Mouse (Mus musculus) stomach, postnatal 0 days (tissue): ENCODE data around the gene Pip5k1b. TPM values are rescaled to one million over a fixed set of nuclear protein-coding genes. Genes with fewer than 3 reads are reported as not detected.
"Not testable (repeated sequence)": the region's sequence is repeated elsewhere in the genome, so short reads cannot be mapped to it uniquely, and the experiment has no call there.

ENCODE experiments used
- ATAC-seq: fragments of 200-750 bp; cut with Nextera tagmentation; 2 replicates; pipeline ENCODE4 v1.8.0; 2017; ENCODE audit not compliant: low FRiP score, low TSS enrichment
- DNase-seq: peaks from one replicate; pipeline ENCODE4 v3.0.0-alpha.2; 2016; ENCODE audit warnings: low spot score
- H3K27ac ChIP-seq: fragments of 300-500 bp; sonication (generic); replicated peaks from 2 replicates; pipeline ENCODE4 v1.5.1; 2014; ENCODE audit warnings: mild to moderate bottlenecking, control low read depth
- H3K27me3 ChIP-seq: fragments of 300-500 bp; sonication (generic); 2 replicates; pipeline ENCODE4 v1.6.1; 2014; ENCODE audit warnings: low read length; ENCODE audit not compliant: control insufficient read depth, insufficient read depth
- H3K36me3 ChIP-seq: fragments of 300-500 bp; sonication (generic); 2 replicates; pipeline ENCODE4 v1.6.1; 2014; ENCODE audit warnings: low read length, mixed read lengths; ENCODE audit not compliant: control insufficient read depth, insufficient read depth
- H3K4me1 ChIP-seq: fragments of 300-500 bp; sonication (generic); replicated peaks from 2 replicates; pipeline ENCODE4 v1.6.1; 2014; ENCODE audit warnings: antibody characterized with exemption; ENCODE audit not compliant: control insufficient read depth, insufficient read depth
- H3K4me2 ChIP-seq: fragments of 300-500 bp; sonication (generic); replicated peaks from 2 replicates; pipeline ENCODE4 v1.6.1; 2014; ENCODE audit warnings: low read depth, mild to moderate bottlenecking, control low read depth, moderate library complexity
- H3K4me3 ChIP-seq: fragments of 300-500 bp; sonication (generic); 2 replicates; pipeline ENCODE4 v1.5.1; 2014; ENCODE audit warnings: low read depth, low read length, control low read depth
- H3K9ac ChIP-seq: fragments of 300-500 bp; sonication (generic); 2 replicates; pipeline ENCODE4 v1.6.1; 2014; ENCODE audit warnings: mild to moderate bottlenecking, low read length, control low read depth, mixed read lengths
- H3K9me3 ChIP-seq: fragments of 300-500 bp; sonication (generic); 2 replicates; pipeline ENCODE4 v1.6.1; 2016; ENCODE audit warnings: low read length; ENCODE audit not compliant: control insufficient read depth
- CTCF ChIP-seq: IDR thresholded peaks from 2 replicates; pipeline ENCODE4 v1.5.1; 2016; ENCODE audit warnings: antibody characterized with exemption, low read depth, mild to moderate bottlenecking, moderate library complexity
- EP300 ChIP-seq: optimal IDR thresholded peaks from 2 replicates; pipeline ENCODE3; 2016; ENCODE audit warnings: antibody characterized with exemption
- WGBS: fragments of 180-500 bp; shearing (Covaris S2); extraction: QIAGEN DNeasy Blood & Tissue Kit; methylation state at CpG from one replicate; pipeline ENCODE4 v1.1.7; 2014; 5-methylcytosine and 5-hydroxymethylcytosine counted together
- polyA plus RNA-seq: library from polyadenylated mRNA; unstranded; fragments of >200 nt; fragmentation: Nextera tagmentation; extraction: Ambion mirVana; gene quantifications from 2 replicates; pipeline ENCODE4 v1.2.1, GENCODE M21; 2015

Gene Pip5k1b
- polyA plus RNA-seq, 1 experiment from 2014 or later, result 5.5 TPM

GRCm38 (mm10) chr19:24554911-24555465 is 684 bp downstream of the Pip5k1b start:
- Histone ChIP-seq H3K9ac (peak overlapping the region; percentile 69), H3K27ac (peak overlapping the region; percentile 78), H3K9me3 (no peaks in the 10 kb centered on the region), H3K4me1 (peaks cover 6% of the 10 kb centered on the region), H3K4me3 (peak overlapping the region; percentile 73), H3K27me3 (peaks cover 4% of the 10 kb centered on the region; the same call in 1 of the 2 replicates), H3K36me3 (no peaks in the 10 kb centered on the region), H3K4me2 (peak overlapping the region; percentile 86)
- TF ChIP-seq CTCF (no peak), EP300 (no peak)
- DNase-seq (peak; percentile 37), ATAC-seq (0 out of 2 replicates have a peak, but pooled peaks have one; percentile 14)
- WGBS, result 2% methylated on average over 19 of the region's 19 CpGs

- no peak for DNase-seq
- no peak for ATAC-seq
- Histone ChIP-seq H3K27me3 (peaks cover 4% of the 10 kb centered on the region; the same call in 1 of the 2 replicates), H3K9me3 (no peaks in the 10 kb centered on the region), H3K4me1 (peaks cover 6% of the 10 kb centered on the region), H3K4me2 (peak overlapping the region; percentile 86), H3K9ac (no peak overlapping the region), H3K36me3 (no peaks in the 10 kb centered on the region), H3K4me3 (0 out of 2 replicates have a peak overlapping the region, but pooled peaks have one; percentile 73), H3K27ac (no peak overlapping the region)
- WGBS, result 26% methylated on average over 4 of the region's 4 CpGs
- no peak for TF ChIP-seq EP300
- no peak for TF ChIP-seq CTCF
Observed at GRCm38 (mm10) chr19:24554425-24554824, 1.2 kb downstream of the Pip5k1b start.

- TF ChIP-seq EP300, result no peak
- Histone ChIP-seq H3K9me3 (no peaks in the 10 kb centered on the region), H3K4me2 (0 out of 2 replicates have a peak overlapping the region, but pooled peaks have one; percentile 27), H3K9ac (no peak overlapping the region), H3K4me1 (peaks cover 6% of the 10 kb centered on the region), H3K36me3 (no peaks in the 10 kb centered on the region), H3K4me3 (no peak overlapping the region), H3K27ac (peak overlapping the region; percentile 30; the same call in 1 of the 2 replicates), H3K27me3 (peaks cover 4% of the 10 kb centered on the region; the same call in 1 of the 2 replicates)
- no peak for DNase-seq
- 60% methylated on average over 12 of the region's 12 CpGs for WGBS
- peak; percentile 39 for ATAC-seq
Observed at GRCm38 (mm10) chr19:24553291-24554075, 2.2 kb downstream of the Pip5k1b start.

- DNase-seq, H3K9me3 ChIP-seq, H3K27ac ChIP-seq, H3K4me2 ChIP-seq, ATAC-seq, H3K4me3 ChIP-seq, H3K9ac ChIP-seq, H3K4me1 ChIP-seq, H3K36me3 ChIP-seq, H3K27me3 ChIP-seq: not testable (repeated sequence)
- 84% methylated on average over 6 of the region's 6 CpGs for WGBS
Observed at GRCm38 (mm10) chr19:24552641-24553040, 3.0 kb downstream of the Pip5k1b start.

DNA sequence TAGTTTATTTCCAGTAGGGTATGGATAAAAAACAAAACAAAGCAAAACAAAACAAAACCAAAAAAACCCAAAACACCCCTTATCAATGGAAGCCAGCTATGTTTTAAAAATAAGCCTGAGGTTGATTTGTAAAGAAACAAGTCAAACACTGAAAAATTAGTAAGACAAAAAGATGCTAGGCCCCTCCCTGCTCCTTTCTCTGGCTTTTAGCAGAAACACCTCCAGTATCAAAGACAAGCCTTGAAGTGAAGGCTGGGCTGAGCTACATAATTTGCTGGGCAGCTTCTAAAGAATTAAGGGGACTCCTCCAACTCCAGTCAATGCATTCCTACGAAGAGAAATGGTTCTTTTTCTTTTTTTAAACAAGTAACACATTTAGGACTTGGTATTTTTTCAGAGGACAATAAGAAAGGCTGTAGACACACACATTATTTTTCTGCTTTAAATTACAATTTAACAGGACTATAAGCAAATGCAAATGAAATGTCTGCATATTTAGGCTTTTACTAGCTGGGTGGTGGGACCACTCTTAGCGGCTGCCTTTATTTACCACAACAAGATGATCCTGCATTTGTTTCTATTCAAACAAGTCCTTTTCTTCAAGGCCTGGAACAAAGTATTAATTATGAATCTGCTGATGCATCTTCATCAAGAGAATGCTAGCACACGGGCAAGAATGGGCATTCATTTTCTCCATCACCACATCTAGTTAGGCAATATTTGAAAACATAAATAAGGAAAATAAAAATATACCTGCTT is 4.3 kb downstream of the Pip5k1b start:
- no peak overlapping the region for H3K4me2 ChIP-seq
- H3K4me3 ChIP-seq, result no peak overlapping the region
- H3K36me3 ChIP-seq, result no peaks in the 10 kb centered on the region
- 71% methylated on average over 3 of the region's 3 CpGs for WGBS
- no peak overlapping the region for H3K27ac ChIP-seq
- no peak overlapping the region for H3K9ac ChIP-seq
- DNase-seq, result no peak
- peaks cover under 1% of the 10 kb centered on the region for H3K4me1 ChIP-seq
- ATAC-seq, result no peak
- no peaks in the 10 kb centered on the region for H3K27me3 ChIP-seq
- TF ChIP-seq CTCF, result no peak
- TF ChIP-seq EP300, result no peak
- no peaks in the 10 kb centered on the region for H3K9me3 ChIP-seq
